Mouse (Mus musculus): ENCODE data around the gene Crispld2. TPM values are rescaled to one million over a fixed set of nuclear protein-coding genes. Genes with fewer than 3 reads are reported as not detected.
A peak's percentile ranks its signal among the peaks of the same experiment; 100 is the strongest.

Gene Crispld2
- polyA plus RNA-seq, 1 experiment from 2014 or later, result 2.5 TPM

GRCm38 (mm10) chr8:120004705-120005381 lies 12.6 kb downstream of the Crispld2 start:
- H3K4me2 ChIP-seq (ENCODE audit: low read depth, low read length), result no peak overlapping the region
- H3K27ac ChIP-seq (ENCODE audit: low read depth), result no peak overlapping the region
- TF ChIP-seq CTCF (IDR thresholded peaks at IDR 0.05; ENCODE audit: low read depth) (no peak), EP300 (IDR thresholded peaks at IDR 0.05; ENCODE audit: low read depth) (no peak)
- DNase-seq, result no peak
- H3K36me3 ChIP-seq (replicated peaks; ENCODE audit: insufficient read depth, low read length), result no peaks in the 10 kb centered on the region
- H3K9ac ChIP-seq (replicated peaks), result no peak overlapping the region
- H3K4me3 ChIP-seq (ENCODE audit: low read depth, low read length), result no peak overlapping the region
- no peaks in the 10 kb centered on the region for H3K9me3 ChIP-seq (ENCODE audit: low read length)
- no peaks in the 10 kb centered on the region for H3K4me1 ChIP-seq (ENCODE audit: insufficient read depth)
- H3K27me3 ChIP-seq (ENCODE audit: insufficient read depth, low read length), result no peaks in the 10 kb centered on the region
- ATAC-seq, result no peak
- 61% methylated on average over 2 of the region's 2 CpGs for WGBS (ENCODE audit: insufficient replicate concordance)

GRCm38 (mm10) chr8:120006645-120007160 lies 14.5 kb downstream of the Crispld2 start:
- no peaks in the 10 kb centered on the region; the same call in 1 of the 2 replicates for H3K4me1 ChIP-seq (ENCODE audit: insufficient read depth)
- no peak overlapping the region for H3K4me3 ChIP-seq (ENCODE audit: low read depth, low read length)
- H3K9me3 ChIP-seq (ENCODE audit: low read length), result no peaks in the 10 kb centered on the region
- H3K9ac ChIP-seq (replicated peaks), result no peak overlapping the region
- no peak for DNase-seq
- H3K27me3 ChIP-seq (ENCODE audit: insufficient read depth, low read length), result no peaks in the 10 kb centered on the region
- H3K36me3 ChIP-seq (replicated peaks; ENCODE audit: insufficient read depth, low read length), result no peaks in the 10 kb centered on the region
- no peak overlapping the region for H3K27ac ChIP-seq (ENCODE audit: low read depth)
- no peak overlapping the region for H3K4me2 ChIP-seq (ENCODE audit: low read depth, low read length)
- no peak for ATAC-seq
- 48% methylated on average over 9 of the region's 9 CpGs for WGBS (ENCODE audit: insufficient replicate concordance)
- TF ChIP-seq EP300 (IDR thresholded peaks at IDR 0.05; ENCODE audit: low read depth) (no peak), CTCF (IDR thresholded peaks at IDR 0.05; ENCODE audit: low read depth) (no peak)

GRCm38 (mm10) chr8:120007178-120007577 lies 14.9 kb downstream of the Crispld2 start:
- Histone ChIP-seq H3K9me3 (ENCODE audit: low read length) (no peaks in the 10 kb centered on the region), H3K4me1 (ENCODE audit: insufficient read depth) (no peaks in the 10 kb centered on the region; the same call in 1 of the 2 replicates), H3K4me3 (ENCODE audit: low read depth, low read length) (no peak overlapping the region), H3K4me2 (ENCODE audit: low read depth, low read length) (no peak overlapping the region), H3K27ac (ENCODE audit: low read depth) (no peak overlapping the region), H3K36me3 (replicated peaks; ENCODE audit: insufficient read depth, low read length) (no peaks in the 10 kb centered on the region), H3K9ac (replicated peaks) (no peak overlapping the region), H3K27me3 (ENCODE audit: insufficient read depth, low read length) (no peaks in the 10 kb centered on the region)
- TF ChIP-seq EP300 (IDR thresholded peaks at IDR 0.05; ENCODE audit: low read depth), result no peak
- TF ChIP-seq CTCF (IDR thresholded peaks at IDR 0.05; ENCODE audit: low read depth), result no peak
- 69% methylated on average over 9 of the region's 9 CpGs for WGBS (ENCODE audit: insufficient replicate concordance)
- DNase-seq, result no peak
- no peak for ATAC-seq

GRCm38 (mm10) chr8:120009284-120009683 lies 17.0 kb downstream of the Crispld2 start:
- WGBS (ENCODE audit: insufficient replicate concordance), result 61% methylated on average over 6 of the region's 6 CpGs
- no peak for ATAC-seq

GRCm38 (mm10) chr8:120012491-120012890 lies 20.3 kb downstream of the Crispld2 start:
- no peak overlapping the region for H3K27ac ChIP-seq (ENCODE audit: low read depth)
- WGBS (ENCODE audit: insufficient replicate concordance), result 72% methylated on average over 8 of the region's 8 CpGs
- H3K4me3 ChIP-seq (ENCODE audit: low read depth, low read length), result no peak overlapping the region
- H3K27me3 ChIP-seq (ENCODE audit: insufficient read depth, low read length), result no peaks in the 10 kb centered on the region
- DNase-seq, result no peak
- no peak for ATAC-seq
- no peak overlapping the region for H3K9ac ChIP-seq (replicated peaks)
- H3K4me1 ChIP-seq (ENCODE audit: insufficient read depth), result peaks cover 5% of the 10 kb centered on the region; the same call in 1 of the 2 replicates
- TF ChIP-seq CTCF (IDR thresholded peaks at IDR 0.05; ENCODE audit: low read depth), result no peak
- TF ChIP-seq EP300 (IDR thresholded peaks at IDR 0.05; ENCODE audit: low read depth), result no peak
- no peaks in the 10 kb centered on the region for H3K36me3 ChIP-seq (replicated peaks; ENCODE audit: insufficient read depth, low read length)
- H3K9me3 ChIP-seq (ENCODE audit: low read length), result no peaks in the 10 kb centered on the region
- H3K4me2 ChIP-seq (ENCODE audit: low read depth, low read length), result no peak overlapping the region

More at GRCm38 (mm10) chr8:120009284-120009683, 17.0 kb downstream of the Crispld2 start:
- Histone ChIP-seq H3K36me3 (replicated peaks; ENCODE audit: insufficient read depth, low read length) (no peaks in the 10 kb centered on the region), H3K27ac (ENCODE audit: low read depth) (no peak overlapping the region), H3K9ac (replicated peaks) (no peak overlapping the region), H3K4me3 (ENCODE audit: low read depth, low read length) (no peak overlapping the region), H3K9me3 (ENCODE audit: low read length) (no peaks in the 10 kb centered on the region), H3K27me3 (ENCODE audit: insufficient read depth, low read length) (no peaks in the 10 kb centered on the region), H3K4me2 (ENCODE audit: low read depth, low read length) (no peak overlapping the region), H3K4me1 (ENCODE audit: insufficient read depth) (no peaks in the 10 kb centered on the region; the same call in 1 of the 2 replicates)
- no peak for DNase-seq
- TF ChIP-seq CTCF (IDR thresholded peaks at IDR 0.05; ENCODE audit: low read depth) (no peak), EP300 (IDR thresholded peaks at IDR 0.05; ENCODE audit: low read depth) (no peak)

GRCm38 (mm10) chr8:120012927-120013326 lies 20.7 kb downstream of the Crispld2 start:
- DNase-seq, result peak; percentile 35
- 0 out of 2 replicates have a peak, but pooled peaks have one; percentile 10 for ATAC-seq
- WGBS (ENCODE audit: insufficient replicate concordance), result 29% methylated on average over 9 of the region's 9 CpGs
- TF ChIP-seq CTCF (IDR thresholded peaks at IDR 0.05; ENCODE audit: low read depth) (no peak), EP300 (IDR thresholded peaks at IDR 0.05; ENCODE audit: low read depth) (no peak)
- 0 out of 2 replicates have a peak overlapping the region, but pooled peaks have one; percentile 39 for H3K27ac ChIP-seq (ENCODE audit: low read depth)
- peaks cover 5% of the 10 kb centered on the region; the same call in 1 of the 2 replicates for H3K4me1 ChIP-seq (ENCODE audit: insufficient read depth)
- H3K4me2 ChIP-seq (ENCODE audit: low read depth, low read length), result no peak overlapping the region
- no peaks in the 10 kb centered on the region for H3K27me3 ChIP-seq (ENCODE audit: insufficient read depth, low read length)
- no peak overlapping the region for H3K4me3 ChIP-seq (ENCODE audit: low read depth, low read length)
- H3K36me3 ChIP-seq (replicated peaks; ENCODE audit: insufficient read depth, low read length), result no peaks in the 10 kb centered on the region
- no peak overlapping the region for H3K9ac ChIP-seq (replicated peaks)
- H3K9me3 ChIP-seq (ENCODE audit: low read length), result no peaks in the 10 kb centered on the region
